Mouse (Mus musculus) small intestine, adult 2 months (tissue): ENCODE data around the gene Camta1.

Experiments used
- CTCF ChIP-seq: fragments of 200-500 bp; IDR thresholded peaks from 2 replicates; pipeline ENCODE4 v1.5.1; 2012; ENCODE audit warnings: low read depth, mild to moderate bottlenecking, control low read depth, inconsistent platforms, low read length, moderate library complexity, mixed read lengths; ENCODE audit not compliant: insufficient replicate concordance, insufficient read length; ENCODE audit errors: extremely low read depth
- POLR2A ChIP-seq: fragments of 200-500 bp; IDR thresholded peaks from 2 replicates; pipeline ENCODE4 v1.6.1; 2012; ENCODE audit warnings: low read depth, mild to moderate bottlenecking, control low read depth, inconsistent platforms, low read length, moderate library complexity

DNA sequence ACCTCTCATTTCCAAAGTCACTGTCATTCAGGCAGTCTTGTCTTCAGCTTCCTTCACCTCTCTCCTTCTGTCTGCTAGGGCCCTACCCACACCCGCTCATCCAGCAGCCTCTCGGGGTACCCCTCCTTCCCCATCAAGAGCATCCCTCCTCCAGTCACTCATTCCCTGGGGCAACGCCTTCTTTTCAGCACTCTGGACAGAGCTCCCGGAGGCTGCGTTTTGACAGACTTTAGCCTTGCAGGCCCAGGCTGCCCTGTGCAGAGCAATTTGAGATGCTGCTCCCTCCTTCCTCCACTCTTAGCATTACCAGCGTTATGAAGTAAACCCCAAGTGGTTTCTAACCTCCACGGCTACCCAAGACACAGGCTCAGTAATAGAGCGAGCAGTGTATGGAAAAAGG is 675.2 kb downstream of the Camta1 start:
- no peak for TF ChIP-seq CTCF
- TF ChIP-seq POLR2A = no peak
